Mouse (Mus musculus) mouse trophoblast stem cell (cell line): ENCODE measurements around the gene Atg14.

Source experiments
- in situ Hi-C, 2 experiments: fragments of 300-500 bp; cut with MseI, MboI; formaldehyde crosslinking; loops; 2 replicates in 1 of 2; 3 replicates in 1 of 2; pipeline ENCODE4 v1.15.1; 2025

Gene Atg14

DNA sequence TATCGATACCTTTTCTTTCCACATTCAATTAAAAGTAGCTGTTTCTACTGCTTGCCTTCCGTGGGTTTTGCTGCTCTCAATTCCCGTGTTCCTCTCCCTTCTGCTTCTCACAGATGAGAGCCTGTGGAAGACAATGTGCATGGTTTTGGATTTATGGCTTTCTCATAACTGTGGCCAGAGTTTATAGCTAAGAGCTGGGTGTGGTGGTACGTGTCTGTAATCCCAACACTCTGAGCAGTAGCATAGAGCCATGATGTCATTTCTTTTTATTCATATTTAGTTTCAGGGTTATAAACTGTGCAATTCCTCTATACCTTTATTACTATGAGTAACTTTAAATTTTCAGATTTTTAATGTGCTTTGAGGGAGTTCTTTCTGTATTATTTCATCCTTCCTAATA, 60.2 kb downstream of the Atg14 start:
- in situ Hi-C loops = no loop called here

DNA sequence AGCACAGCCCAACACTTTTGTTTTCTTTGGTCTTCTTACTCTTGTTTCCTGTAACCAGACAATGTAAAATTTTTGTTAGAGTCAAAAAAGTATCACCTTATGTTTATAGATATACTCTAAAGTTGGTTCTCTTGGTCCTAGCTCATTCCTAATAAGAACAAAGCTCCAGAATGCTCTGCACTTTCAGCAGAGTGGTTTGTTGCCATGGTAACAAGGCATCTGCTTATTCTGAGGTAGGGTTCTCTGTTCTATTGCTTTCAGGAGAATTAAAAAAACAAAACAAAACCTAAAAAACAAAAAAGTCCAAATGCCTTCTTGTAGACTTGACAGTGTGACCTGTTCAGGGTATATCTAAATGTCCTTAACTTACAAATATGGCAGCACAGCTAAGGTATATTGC, 62.4 kb downstream of the Atg14 start:
- in situ Hi-C loops = no loop called here

DNA sequence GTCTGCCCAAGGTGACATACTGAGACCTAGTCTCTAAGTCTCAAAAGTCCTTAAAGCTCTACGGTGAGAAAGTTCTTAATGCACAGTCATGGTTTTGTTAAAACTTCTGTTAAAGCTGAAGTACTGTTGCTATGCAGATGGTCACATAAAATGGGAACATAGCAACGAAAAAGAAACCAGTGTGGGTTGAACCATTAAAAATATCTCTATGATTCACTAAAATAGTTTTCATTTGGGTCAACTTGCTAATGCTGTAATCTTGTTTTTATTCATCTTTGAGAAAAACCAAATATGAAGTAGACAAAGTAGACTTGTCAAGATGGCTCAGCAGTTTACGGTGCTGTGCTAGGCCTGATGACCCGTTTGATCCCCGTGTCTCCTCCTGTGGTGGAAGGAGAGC, 63.8 kb downstream of the Atg14 start:
- in situ Hi-C loops = no loop called here

DNA sequence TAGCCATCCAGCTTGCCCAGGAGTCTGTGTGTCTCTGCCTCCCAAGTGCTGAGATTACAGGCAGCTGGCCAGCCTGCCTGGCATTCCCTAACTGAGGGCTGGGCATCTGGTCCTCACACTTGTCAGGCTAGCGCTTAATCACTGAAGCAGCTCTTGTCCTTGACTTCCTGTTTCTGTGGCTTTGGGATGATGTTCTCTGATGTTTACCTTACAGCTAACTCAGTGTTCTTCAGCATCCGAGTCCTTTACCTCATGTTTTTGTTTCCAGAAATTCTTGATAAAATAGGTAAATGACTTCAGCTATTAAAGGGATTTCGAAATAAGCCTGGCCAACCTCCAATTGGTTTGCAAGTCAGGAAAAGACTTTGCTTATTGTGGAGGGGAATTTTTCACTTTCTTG, 66.4 kb downstream of the Atg14 start:
- in situ Hi-C loops = no loop called here

DNA sequence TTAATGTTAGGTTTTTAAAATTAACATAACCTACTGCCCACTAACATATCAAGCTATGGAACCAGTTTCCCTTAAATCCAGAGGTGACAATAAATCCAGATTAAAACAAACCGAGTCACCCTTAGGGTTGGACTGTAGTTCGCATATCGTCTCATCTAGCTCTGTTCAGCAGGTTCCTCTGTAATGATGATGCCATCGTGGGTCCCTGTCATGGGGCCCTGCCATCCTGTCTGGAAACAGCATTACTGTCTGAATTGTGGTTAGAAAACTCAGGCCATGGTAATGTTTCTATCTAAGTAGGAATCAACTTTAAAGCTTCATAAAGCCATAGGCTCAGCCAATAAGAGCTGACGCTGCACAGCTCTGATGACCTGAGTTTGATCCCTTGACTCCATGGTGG, 71.8 kb downstream of the Atg14 start:
- in situ Hi-C loops = no loop called here

DNA sequence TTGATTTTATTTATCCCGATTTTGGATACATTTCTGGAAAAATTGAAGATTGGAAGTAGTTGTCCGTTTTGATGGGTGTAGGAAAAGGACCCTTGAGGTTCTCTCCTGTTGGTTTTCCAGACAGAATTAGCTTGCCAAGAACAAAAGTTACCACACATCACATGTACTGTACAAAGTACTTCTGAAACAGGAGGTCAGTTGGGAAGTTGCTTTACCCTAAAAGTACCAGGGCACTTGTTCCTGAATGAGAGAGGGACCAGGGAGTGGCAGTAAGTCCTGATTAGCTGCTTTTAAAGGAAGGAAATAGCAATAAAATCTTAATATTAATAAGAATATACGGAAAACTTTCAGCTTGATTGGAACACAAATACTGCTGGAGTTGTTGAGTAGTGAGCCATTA, 73.3 kb downstream of the Atg14 start:
- in situ Hi-C loops = no loop called here

DNA sequence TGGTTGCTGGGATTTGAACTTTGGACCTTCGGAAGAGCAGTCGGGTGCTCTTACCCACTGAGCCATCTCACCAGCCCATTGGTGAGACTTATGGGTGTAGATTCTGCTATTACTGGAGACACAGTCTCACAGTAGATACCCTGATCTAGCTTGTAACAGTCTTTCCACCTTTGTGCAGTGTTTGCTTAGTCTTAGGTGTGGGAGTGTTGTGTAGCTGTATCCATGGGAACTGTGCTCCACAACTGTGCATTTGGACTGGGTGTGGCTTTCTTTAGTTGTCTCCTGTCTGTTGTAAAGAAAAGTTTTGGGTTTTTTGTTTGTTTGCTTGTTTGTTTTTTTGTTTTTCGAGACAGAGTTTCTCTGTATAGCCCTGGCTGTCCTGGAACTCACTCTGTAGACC, 74.5 kb downstream of the Atg14 start:
- in situ Hi-C loops = no loop called here

DNA sequence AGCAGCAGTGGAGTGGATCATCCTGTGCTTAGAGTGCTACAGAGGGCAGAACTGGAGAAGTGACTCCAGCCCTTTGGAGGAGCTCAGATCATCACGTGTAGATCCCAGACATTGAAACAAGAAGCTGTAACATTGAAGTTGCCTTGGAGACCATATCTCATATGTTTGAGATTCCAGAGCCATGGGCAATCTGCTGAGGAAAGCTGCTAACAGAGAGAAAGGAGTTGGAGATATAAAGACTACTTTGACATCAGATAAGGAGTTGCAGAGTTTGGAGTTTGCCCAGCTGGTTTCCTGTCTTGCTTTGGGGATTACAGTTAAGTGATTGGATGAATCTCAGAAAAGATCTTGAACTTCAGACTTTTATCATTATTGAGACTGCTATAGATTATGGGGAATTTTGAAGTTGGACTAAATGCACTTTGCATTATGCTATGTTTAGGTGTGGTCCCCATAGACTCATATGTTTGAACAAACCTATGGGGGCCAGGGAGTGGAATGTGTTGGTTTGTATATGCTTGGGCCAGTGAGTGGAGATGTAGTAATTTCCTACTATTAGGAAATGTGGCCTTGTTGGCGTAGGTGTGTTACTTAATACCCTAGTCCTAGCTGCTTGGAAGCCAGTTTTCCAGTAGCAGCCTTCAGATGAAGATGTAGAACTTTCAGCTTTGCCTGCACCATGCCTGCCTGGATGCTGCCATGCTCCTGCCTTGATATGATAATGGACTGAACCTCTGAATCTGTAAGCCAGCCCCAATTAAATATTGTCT, 76.7 kb downstream of the Atg14 start:
- in situ Hi-C loops = no loop called here
